Mouse (Mus musculus): ENCODE measurements around the gene Serpina3b.

DNA sequence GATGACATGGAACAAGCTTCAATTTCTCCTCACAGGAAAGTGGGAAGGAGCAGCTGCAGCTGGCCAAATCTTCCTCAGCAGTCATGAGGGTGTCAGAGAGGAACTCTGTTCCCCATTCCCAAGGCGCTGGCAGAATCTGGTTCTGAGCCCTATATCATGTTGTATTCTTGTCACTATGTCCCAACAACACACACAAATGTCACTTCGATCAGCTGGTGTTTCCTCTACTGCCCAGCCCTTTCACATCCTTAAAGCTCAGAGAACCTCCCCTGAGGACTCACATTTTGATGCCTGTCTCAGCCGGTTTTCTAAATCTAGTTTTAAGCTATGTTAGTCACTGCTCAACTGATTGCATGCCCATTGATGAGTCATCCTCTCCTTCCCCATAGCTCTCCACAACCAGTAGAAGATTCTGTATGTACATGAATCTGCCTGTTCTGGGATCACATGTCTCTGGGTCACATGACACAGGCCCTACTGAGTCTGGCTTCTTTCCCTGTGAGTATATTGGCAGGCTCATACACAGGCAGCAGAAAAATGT is 58.3 kb downstream of the Serpina3b start:
- TF ChIP-seq POLR2A (IDR thresholded peaks at IDR 0.05; ENCODE audit: borderline replicate concordance, low read depth, low read length) (no peak), CTCF (IDR thresholded peaks at IDR 0.05; ENCODE audit: low read depth, low read length) (no peak)

All from bone marrow macrophage, adult 2 months (primary cell).